Mouse (Mus musculus) testis, adult 2 months (tissue): Measurements from ENCODE around the gene Gm49336. TPM values are rescaled to one million over a fixed set of nuclear protein-coding genes. Genes with fewer than 3 reads are reported as not detected.

Source experiments
- H3K27ac ChIP-seq: fragments of 200-500 bp; 2 replicates; pipeline ENCODE4 v1.5.1; 2012; ENCODE audit warnings: low read depth, low read length; ENCODE audit not compliant: control insufficient read depth, insufficient read depth
- H3K27me3 ChIP-seq: fragments of 200-500 bp; 2 replicates; pipeline ENCODE4 v1.6.1; 2012; ENCODE audit warnings: mild to moderate bottlenecking, low read length, moderate library complexity; ENCODE audit not compliant: control insufficient read depth, insufficient read depth
- H3K36me3 ChIP-seq: fragments of 200-500 bp; 2 replicates; pipeline ENCODE4 v1.6.1; 2012; ENCODE audit warnings: mild to moderate bottlenecking, low read length; ENCODE audit not compliant: control insufficient read depth, insufficient read depth
- H3K4me1 ChIP-seq: fragments of 200-500 bp; 2 replicates; pipeline ENCODE4 v1.6.1; 2012; ENCODE audit warnings: low read length; ENCODE audit not compliant: control insufficient read depth, insufficient read depth
- H3K4me3 ChIP-seq: fragments of 200-500 bp; 2 replicates; pipeline ENCODE4 v1.5.1; 2012; ENCODE audit warnings: low read depth, mild to moderate bottlenecking, low read length, moderate library complexity, mixed read lengths; ENCODE audit not compliant: control insufficient read depth
- CTCF ChIP-seq: fragments of 200-500 bp; IDR thresholded peaks from 2 replicates; pipeline ENCODE4 v1.5.1; 2012; ENCODE audit warnings: low read depth, mild to moderate bottlenecking, inconsistent platforms, low read length, moderate library complexity; ENCODE audit not compliant: control insufficient read depth, insufficient read depth, insufficient replicate concordance
- POLR2A ChIP-seq: fragments of 200-500 bp; IDR thresholded peaks from 2 replicates; pipeline ENCODE4 v1.6.1; 2012; ENCODE audit warnings: low read depth, mild to moderate bottlenecking, inconsistent platforms, low read length, moderate library complexity; ENCODE audit not compliant: control insufficient read depth
- polyA plus RNA-seq: library from polyadenylated mRNA; depleted of rRNA; stranded (reverse); fragments of >200 nt; gene quantifications from 2 replicates; pipeline ENCODE4 v1.2.3, GENCODE M21; 2012; rRNA removed

Gene Gm49336
- polyA plus RNA-seq, 1 experiment, result 66.3 TPM

- Histone ChIP-seq H3K36me3 (no peaks in the 10 kb centered on the region), H3K4me1 (peaks cover 4% of the 10 kb centered on the region), H3K27me3 (no peaks in the 10 kb centered on the region), H3K27ac (no peak overlapping the region), H3K4me3 (no peak overlapping the region)
- no peak for TF ChIP-seq POLR2A
- TF ChIP-seq CTCF, result no peak
These were observed 78.8 kb downstream of the Gm49336 start for GRCm38 (mm10) chr14:60172286-60173055.

GRCm38 (mm10) chr14:60170845-60171610 is 80.3 kb downstream of the Gm49336 start:
- Histone ChIP-seq H3K27ac (no peak overlapping the region), H3K36me3 (no peaks in the 10 kb centered on the region), H3K4me3 (no peak overlapping the region), H3K4me1 (no peaks in the 10 kb centered on the region), H3K27me3 (no peaks in the 10 kb centered on the region)
- TF ChIP-seq POLR2A (no peak), CTCF (no peak)

- Histone ChIP-seq H3K4me3 (no peak overlapping the region), H3K4me1 (no peaks in the 10 kb centered on the region), H3K27me3 (no peaks in the 10 kb centered on the region), H3K36me3 (no peaks in the 10 kb centered on the region), H3K27ac (no peak overlapping the region)
- TF ChIP-seq POLR2A (no peak), CTCF (no peak)
These were observed 87.9 kb downstream of the Gm49336 start for GRCm38 (mm10) chr14:60163367-60163766.

Other genes starting within 250 kb of the Gm49336 start
- 16.7 and 18.8 TPM in 2 replicates for gene Atp8a2, start 54.3 kb downstream of the Gm49336 start, polyA plus RNA-seq
- gene Nupl1, start 76 bp downstream of the Gm49336 start, polyA plus RNA-seq, result 0.97 and 1.1 TPM in 2 replicates
- gene Mtmr6, start 13.7 kb upstream of the Gm49336 start, polyA plus RNA-seq, result 78.9 and 92.1 TPM in 2 replicates
- 37.6 and 44.4 TPM in 2 replicates for gene Amer2, start 121.8 kb upstream of the Gm49336 start, polyA plus RNA-seq